Mouse (Mus musculus) thymus, postnatal 36 days (tissue): Measurements from ENCODE around the gene Prpf8.
A peak's percentile ranks its signal among the peaks of the same experiment; 100 is the strongest.

Experiments used
- DNase-seq, 2 experiments: peaks; one replicate each; pipeline ENCODE4 v3.0.0; 2022; ENCODE audit warnings: mixed read lengths in 2 of 2

Prpf8 gene

GRCm38 (mm10) chr11:75509741-75510626 lies 23.4 kb downstream of the Prpf8 start, which contains the start of gene Rilp:
Rilp (plus strand) TSS chr11:75510094.
- DNase-seq = peak in 1 of 2 experiments; percentile 79

- DNase-seq = peak; percentile 90 to 92
Observed at GRCm38 (mm10) chr11:75510627-75510993, 24.0 kb downstream of the Prpf8 start.

GRCm38 (mm10) chr11:75511213-75511612 lies 24.6 kb downstream of the Prpf8 start:
- no peak for DNase-seq

GRCm38 (mm10) chr11:75512301-75513018 lies 25.8 kb downstream of the Prpf8 start:
- no peak for DNase-seq

- no peak for DNase-seq
Observed at GRCm38 (mm10) chr11:75513336-75513735, 26.7 kb downstream of the Prpf8 start, which contains the start of gene Scarf1. Scarf1 (plus strand) TSS chr11:75513540.

- no peak for DNase-seq
Observed at GRCm38 (mm10) chr11:75515186-75515585, 28.6 kb downstream of the Prpf8 start.

GRCm38 (mm10) chr11:75519834-75520633 lies 33.4 kb downstream of the Prpf8 start:
- no peak for DNase-seq

GRCm38 (mm10) chr11:75521609-75522008 lies 35.0 kb downstream of the Prpf8 start:
- DNase-seq = no peak

- no peak for DNase-seq
Observed at GRCm38 (mm10) chr11:75522793-75523192, 36.2 kb downstream of the Prpf8 start.

- DNase-seq = no peak
Observed at GRCm38 (mm10) chr11:75525531-75526125, 39.0 kb downstream of the Prpf8 start.

- DNase-seq = no peak
Observed at GRCm38 (mm10) chr11:75526943-75527342, 40.3 kb downstream of the Prpf8 start.

GRCm38 (mm10) chr11:75529771-75530170 lies 43.2 kb downstream of the Prpf8 start:
- DNase-seq = no peak

- peak; percentile 95 to 99 for DNase-seq
Observed at GRCm38 (mm10) chr11:75530325-75530724, 43.7 kb downstream of the Prpf8 start.

- no peak for DNase-seq
Observed at GRCm38 (mm10) chr11:75530845-75531373, 44.3 kb downstream of the Prpf8 start.

GRCm38 (mm10) chr11:75531469-75532242 lies 45.0 kb downstream of the Prpf8 start, which contains the start of gene Slc43a2:
Slc43a2 (plus strand) TSS chr11:75531694.
- DNase-seq = peak; percentile 94 to 97

GRCm38 (mm10) chr11:75532340-75533277 lies 46.0 kb downstream of the Prpf8 start:
- DNase-seq = peak; percentile 63 to 77

GRCm38 (mm10) chr11:75533314-75534015 lies 46.8 kb downstream of the Prpf8 start:
- peak; percentile 45 to 50 for DNase-seq

- peak in 1 of 2 experiments; percentile 23 for DNase-seq
Observed at GRCm38 (mm10) chr11:75534286-75535033, 47.8 kb downstream of the Prpf8 start.
